Mouse (Mus musculus) heart, adult 18-20 months (tissue): Measurements from ENCODE around the gene Omd. TPM values are rescaled to one million over a fixed set of nuclear protein-coding genes. Genes with fewer than 3 reads are reported as not detected.
A peak's percentile ranks its signal among the peaks of the same experiment; 100 is the strongest.
"Not testable (repeated sequence)": the region's sequence is repeated elsewhere in the genome, so short reads cannot be mapped to it uniquely, and the experiment has no call there.

Source experiments
- DNase-seq, 2 experiments: peaks; one replicate each; pipeline ENCODE4 v3.0.0; 2021 to 2022; ENCODE audit warnings: mixed read lengths in 1 of 2
- long read RNA-seq, 2 experiments: library from polyadenylated mRNA; stranded (forward); transcript quantifications; one replicate each; pipeline ENCODE4 v2.0.0; 2021
- total RNA-seq, 2 experiments: library from RNA; stranded (reverse); gene quantifications; 2 replicates each; pipeline ENCODE4 v1.2.3; 2021

Omd gene
- 1 to 10 TPM; 1.1 to 1.3 TPM for total RNA-seq
- long read RNA-seq, experiment 1: 0 reads
- long read RNA-seq, experiment 2: 0 reads

GRCm38 (mm10) chr13:49581541-49582530 lies at the start of gene Omd:
Gene Omd (plus strand): TSS chr13:49582462.
- peak; percentile 47 to 52 for DNase-seq

GRCm38 (mm10) chr13:49536946-49537345 lies 45.3 kb upstream of the Omd start:
- no peak for DNase-seq

GRCm38 (mm10) chr13:49538693-49539092 lies 43.6 kb upstream of the Omd start:
- no peak for DNase-seq

GRCm38 (mm10) chr13:49544279-49544678 lies 38.0 kb upstream of the Omd start, which contains the start of gene Aspn:
Gene Aspn (plus strand): TSS chr13:49544443.
- DNase-seq: peak; percentile 13 to 45

GRCm38 (mm10) chr13:49545646-49546045 lies 36.6 kb upstream of the Omd start:
- peak; percentile 42 to 59 for DNase-seq

GRCm38 (mm10) chr13:49546517-49546916 lies 35.7 kb upstream of the Omd start:
- DNase-seq: peak; percentile 56 to 71

- no peak for DNase-seq
Measured at GRCm38 (mm10) chr13:49547563-49548150, 34.6 kb upstream of the Omd start.

- DNase-seq: no peak
Measured at GRCm38 (mm10) chr13:49549616-49550015, 32.6 kb upstream of the Omd start.

DNA sequence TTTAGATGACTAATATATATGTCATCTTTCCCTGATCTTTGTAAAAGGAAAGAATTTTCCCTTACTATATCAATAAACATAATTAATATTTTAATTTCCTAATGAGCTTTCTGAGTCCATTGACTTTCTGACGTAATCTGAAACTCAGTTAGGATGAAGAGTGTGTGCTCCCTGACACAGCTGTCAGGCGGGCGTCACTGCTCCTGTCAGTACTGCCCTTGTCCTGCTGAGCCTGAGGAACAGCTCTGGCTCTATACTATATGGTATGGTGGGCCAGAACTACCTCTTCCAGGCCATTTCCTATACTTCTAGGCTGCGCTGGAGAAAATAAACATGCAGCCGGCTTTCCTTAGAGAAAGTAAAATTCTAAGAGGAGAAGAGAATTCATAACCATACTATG lies 27.7 kb upstream of the Omd start:
- DNase-seq: no peak

DNA sequence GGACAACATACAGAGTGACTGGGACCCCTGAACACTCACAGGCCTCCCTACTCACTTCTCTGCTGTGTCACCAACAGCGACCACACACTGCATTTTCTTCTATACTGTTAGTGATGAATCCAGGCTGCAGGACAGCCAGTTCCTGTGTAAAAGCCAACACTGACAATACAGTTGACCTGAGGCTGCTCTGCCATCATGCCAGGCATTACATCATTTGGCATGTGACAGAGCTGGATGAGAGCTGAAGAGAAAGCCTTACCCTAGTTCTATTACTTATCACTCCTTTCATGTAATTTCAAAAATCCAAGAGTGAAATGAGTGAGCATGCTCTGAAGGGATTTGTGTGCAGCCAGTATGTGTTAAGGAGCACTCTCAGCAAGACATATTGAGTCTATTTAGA lies 26.1 kb upstream of the Omd start:
- peak; percentile 58 to 59 for DNase-seq

DNA sequence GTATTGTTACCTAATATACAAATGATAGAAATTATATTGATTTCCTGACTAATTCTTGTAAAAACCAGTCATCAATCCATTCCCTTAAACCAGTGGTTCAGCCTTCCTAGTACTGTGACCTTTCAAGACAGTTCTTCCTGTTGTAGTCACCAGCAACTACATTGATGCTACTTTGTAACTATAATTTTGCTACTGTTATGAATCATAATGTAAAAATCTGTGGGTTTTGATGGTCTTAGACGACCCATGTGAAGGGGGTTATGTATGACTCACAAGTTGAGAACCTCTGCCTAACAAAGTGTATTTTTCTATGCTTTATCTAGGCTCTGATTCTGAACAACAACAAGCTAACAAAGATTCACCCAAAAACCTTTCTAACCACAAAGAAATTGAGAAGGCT lies 25.3 kb upstream of the Omd start:
- DNase-seq: no peak

DNA sequence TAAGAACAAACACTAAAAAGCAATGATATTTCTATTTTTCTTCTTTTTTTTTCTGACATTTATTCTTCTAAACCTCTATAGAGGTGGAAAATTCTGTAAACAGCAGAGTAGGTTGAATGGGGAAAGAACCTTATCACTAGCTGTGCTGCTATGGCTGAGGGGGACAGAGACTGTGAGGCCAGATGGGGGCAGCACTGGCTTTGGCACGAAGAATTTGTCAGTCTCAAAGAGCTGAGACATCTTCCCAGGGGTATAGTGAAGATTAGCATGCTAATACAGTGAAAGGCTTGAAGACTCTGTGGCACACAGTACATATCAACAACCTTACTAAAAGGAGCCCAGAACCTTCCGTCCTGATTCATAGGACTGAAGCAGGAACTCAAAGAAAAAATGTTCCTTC lies 23.1 kb upstream of the Omd start:
- DNase-seq: peak; percentile 59 to 69

DNA sequence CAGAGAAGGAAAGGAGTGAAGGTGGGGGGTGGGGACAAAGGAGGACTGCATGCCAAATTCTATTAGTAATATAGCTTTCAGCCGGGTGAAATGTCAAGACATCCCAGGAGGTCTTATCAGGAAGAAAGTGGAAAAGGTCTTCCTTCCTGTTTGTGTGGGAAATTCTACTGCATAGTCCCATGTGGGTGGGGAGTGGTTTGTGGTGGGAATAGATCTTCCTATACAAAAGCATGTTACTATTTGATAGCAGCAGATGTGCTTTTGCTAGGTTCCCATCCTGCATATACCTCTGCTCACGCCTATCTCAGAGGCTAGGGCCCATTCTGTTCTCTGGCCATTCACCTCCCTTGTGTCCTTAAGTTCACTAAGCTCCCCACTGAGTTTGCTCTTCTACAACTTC lies 21.4 kb upstream of the Omd start:
- no peak for DNase-seq

GRCm38 (mm10) chr13:49564347-49564746 lies 17.9 kb upstream of the Omd start:
- no peak for DNase-seq

DNA sequence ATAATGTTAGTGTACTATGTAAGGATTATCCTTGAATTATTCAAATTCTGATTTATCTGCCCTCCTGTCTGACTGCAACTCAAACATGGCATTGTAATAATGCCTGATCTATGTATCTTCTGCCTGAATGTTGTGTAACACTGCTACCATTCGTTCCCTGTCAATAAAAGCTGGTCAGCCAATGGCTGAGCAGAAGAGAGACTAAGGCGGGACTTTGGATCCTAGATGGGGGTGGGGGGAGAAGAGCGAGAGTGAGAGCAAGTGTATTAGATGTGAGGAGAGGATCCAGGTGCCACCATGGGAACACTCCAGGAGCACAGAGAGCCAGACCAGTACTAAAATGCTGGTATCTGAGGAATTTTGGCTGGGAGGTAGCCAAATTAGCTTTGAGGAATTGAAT lies 11.9 kb upstream of the Omd start:
- no peak for DNase-seq

DNA sequence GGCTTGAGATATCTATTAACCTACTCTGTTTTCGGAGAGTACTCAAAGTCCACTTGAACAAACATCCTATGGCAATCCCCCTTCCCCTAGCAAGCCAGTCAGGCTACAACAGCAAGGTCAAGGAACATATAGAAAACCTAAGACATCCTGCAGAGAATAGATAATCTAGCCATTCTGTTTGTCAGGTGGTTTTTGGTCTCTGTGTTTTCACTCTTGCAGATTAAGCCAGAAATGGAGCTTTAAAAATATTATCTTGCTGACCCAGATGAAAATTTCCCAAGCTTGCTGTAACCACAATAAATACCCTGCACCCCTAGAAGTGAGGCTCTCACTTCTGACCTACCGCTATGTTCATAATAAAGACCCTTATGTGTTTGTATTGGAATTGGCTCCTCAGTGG lies 10.8 kb upstream of the Omd start:
- no peak for DNase-seq

- DNase-seq: no peak
Measured at GRCm38 (mm10) chr13:49583859-49584258, 1.6 kb downstream of the Omd start.

DNA sequence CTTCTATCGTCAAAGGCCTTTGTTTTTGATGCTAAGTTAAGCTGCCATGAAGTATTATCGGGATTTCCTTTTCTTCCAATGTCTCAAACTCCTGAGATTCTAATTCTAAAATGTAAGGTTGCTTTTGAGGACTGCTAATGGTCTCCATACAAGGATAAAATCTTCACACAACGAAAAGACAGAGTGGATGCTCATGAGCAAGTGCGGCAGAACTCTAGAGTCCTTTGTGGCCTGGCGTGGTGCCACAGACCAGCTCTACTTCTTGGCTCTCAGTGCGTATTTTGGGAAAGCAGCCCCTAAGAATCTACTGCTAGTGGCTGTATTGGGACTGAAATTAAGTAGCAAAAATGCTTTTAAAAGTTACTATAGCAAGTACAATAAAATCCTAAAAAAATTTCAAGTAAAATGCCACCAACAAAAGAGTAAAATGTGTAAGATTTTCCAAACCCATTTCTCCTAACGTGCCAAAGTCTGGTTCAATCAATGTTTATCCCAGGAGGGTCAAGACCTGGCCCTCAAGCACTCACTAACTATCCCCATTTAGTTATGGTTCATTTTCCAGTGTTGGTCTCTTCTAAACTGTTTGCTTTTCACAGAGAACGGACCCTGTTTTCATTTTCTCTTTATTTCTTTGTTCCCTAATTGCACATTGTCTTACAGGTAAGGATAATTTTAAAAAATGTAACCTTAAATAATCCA lies 2.2 kb downstream of the Omd start:
- DNase-seq: peak in 1 of 2 experiments; percentile 27

- DNase-seq: no peak
Measured at GRCm38 (mm10) chr13:49586062-49586461, 3.8 kb downstream of the Omd start.

DNA sequence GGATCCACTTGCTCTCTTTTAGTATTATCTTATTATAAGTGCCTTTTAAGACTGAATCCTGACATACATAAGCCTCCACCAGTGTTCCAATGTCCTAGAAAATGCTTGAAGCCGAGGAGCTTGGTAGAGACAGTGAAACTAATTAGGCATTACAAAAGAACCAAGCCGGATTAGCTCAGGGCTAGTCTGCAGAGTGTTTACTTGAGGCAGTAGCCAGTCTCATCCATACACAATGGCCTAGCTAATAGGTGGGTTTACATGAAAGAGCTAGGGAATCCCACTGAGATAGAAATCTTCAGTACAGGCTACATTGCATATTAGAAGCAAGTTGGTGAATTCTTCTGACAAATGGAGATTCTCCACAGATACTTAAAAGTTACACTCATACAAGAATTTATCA lies 20.3 kb downstream of the Omd start:
- not testable (repeated sequence) for DNase-seq

GRCm38 (mm10) chr13:49603603-49604002 lies 21.3 kb downstream of the Omd start:
- DNase-seq: no peak

GRCm38 (mm10) chr13:49607714-49608113 lies 25.5 kb downstream of the Omd start, which contains the start of gene Ogn:
Gene Ogn (plus strand): TSS chr13:49608046.
- peak; percentile 77 to 81 for DNase-seq
